Mouse (Mus musculus): Measurements from ENCODE around the gene Col6a3.

Col6a3 gene

DNA sequence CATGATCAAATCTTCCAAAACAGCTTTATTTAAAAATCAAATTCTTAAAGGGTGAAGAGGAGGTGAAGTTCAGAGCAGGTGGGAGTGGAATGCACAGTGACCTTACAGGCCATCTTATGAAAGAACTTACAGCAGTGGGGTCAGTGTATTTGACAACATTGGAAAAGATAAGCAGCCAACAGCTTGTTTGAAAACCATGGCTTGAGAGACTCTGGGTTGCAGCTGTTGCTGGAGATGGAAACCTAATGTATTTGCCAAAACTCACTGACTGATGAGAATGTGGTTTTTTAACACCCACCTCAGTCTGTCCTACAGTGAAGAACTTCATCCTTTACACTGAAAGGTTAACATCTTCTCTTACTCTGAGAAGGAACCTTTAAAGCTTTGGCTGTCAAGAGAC, 120.4 kb downstream of the Col6a3 start:
- DNase-seq (ENCODE audit: low spot score) = no peak

DNA sequence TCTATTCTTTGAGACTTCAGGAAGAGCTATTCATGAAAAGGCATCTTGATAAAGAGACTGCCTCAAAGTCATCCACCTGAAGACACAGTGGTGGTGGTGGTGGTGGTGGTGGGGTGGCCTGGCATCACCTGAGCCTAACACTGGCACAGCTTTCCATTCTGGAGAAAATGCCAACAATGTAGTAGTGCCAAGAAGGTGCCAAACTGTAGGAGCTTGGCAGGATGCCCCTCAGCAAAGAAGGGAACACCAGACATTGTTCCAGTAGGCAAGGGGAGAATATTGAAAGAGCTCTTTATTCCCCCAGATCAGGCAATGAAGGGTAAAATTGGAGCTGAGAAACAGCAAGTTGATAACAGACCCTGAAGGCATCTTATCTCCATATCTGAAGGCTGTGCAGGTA, 121.8 kb downstream of the Col6a3 start:
- DNase-seq (ENCODE audit: low spot score) = no peak

DNA sequence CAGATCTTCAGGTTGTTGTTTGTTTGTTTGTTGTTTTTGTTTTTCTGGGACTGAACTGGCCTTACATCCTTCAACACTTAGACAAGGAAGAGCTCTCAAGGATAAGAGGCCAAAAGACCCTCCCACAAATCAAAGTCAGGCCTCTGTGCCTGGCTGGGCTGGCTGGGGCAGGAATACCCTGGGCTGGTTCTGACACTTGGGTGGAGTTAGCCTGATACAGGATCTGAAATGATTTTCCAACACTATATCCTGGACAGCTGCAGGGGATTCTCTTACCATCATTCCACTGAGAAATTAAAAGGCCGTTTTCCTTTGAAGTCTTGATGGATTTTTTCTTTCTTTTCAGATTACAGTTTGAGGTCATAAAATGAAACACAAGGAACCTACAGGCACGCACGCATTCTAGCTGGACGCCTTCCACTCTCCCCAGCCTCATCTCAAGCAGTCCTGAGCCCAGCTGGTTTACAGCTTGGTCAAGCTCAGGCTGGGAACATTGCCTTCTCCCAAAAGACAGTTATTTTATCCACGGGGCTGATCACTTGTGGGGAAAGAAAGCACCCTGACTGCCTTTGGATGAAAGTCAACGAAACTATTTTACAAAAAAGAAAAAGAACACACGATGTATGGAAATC, 123.0 kb downstream of the Col6a3 start:
- DNase-seq (ENCODE audit: low spot score) = no peak

DNA sequence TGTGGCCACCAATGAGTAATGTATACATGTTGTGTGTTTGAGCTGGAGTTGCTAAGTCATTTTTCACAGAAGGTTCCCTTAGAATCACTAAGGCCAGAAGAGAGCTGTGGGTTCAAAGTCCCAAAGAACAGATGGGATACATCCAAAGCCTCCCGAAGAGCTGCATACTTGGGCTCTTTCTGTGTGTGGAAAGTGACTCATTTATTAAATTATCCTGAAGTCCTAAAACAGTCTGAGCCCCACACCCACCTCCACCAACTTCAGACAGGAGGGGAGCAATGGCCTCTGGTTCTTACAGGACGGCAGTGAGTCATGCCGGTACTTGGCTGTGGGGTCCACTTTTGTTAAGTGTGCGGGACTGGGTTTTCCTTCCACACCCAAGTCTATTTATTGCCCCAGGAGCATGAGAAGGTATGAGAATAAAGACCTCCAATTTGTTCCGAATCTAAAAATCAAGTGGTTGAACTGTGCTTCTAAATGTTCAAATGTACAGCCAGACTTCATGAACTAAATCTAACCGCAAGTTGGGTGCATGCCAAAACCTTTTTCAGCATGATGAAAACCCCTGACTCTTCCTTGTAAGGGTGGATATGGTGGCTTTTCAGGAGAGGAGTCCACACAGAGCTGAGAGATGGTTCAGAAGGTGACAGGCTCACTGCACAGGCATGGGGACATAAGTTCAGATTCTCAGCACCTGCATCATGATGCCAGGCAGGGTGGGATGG, 124.8 kb downstream of the Col6a3 start:
- no peak for DNase-seq (ENCODE audit: low spot score)

DNA sequence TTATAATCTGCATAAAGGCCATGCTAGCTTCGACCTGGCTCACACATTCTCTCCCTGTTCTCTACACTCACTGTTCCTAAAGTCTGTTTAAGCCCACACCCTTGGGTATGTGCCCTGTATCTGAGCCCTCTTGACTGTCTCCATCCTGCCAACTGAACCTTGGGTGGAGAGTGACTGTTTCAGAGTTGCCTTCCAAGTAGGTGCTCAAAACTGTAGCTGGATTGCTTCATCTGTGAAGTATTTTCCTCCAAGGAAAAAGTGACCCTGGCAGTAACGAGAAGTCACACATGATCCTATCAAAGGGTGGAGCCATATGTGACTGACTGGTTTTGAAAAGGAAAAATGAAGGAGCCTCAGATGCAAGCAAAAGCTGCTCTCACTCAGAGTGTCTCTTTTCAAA, 127.5 kb downstream of the Col6a3 start:
- DNase-seq (ENCODE audit: low spot score) = no peak

Data from retina, embryonic 14.5 days (tissue).